Mouse (Mus musculus) erythroblast, embryonic 14.5 days (primary cell): ENCODE results near the gene Gm39653.

Source experiments
- GATA1 ChIP-seq: IDR thresholded peaks from 2 replicates; pipeline ENCODE4 v1.6.1; 2012; ENCODE audit warnings: low read length, inconsistent platforms, mixed read lengths
- TAL1 ChIP-seq: IDR thresholded peaks from 3 replicates; pipeline ENCODE4 v1.6.1; 2012; ENCODE audit warnings: low read length, inconsistent platforms, mixed read lengths

- TF ChIP-seq TAL1 (no peak), GATA1 (no peak)
These were observed 49.3 kb upstream of the Gm39653 start for GRCm38 (mm10) chr1:63566501-63566900.
